Mouse (Mus musculus) hindbrain, embryonic 15.5 days (tissue): Measurements from ENCODE around the gene Pstpip1. TPM values are rescaled to one million over a fixed set of nuclear protein-coding genes. Genes with fewer than 3 reads are reported as not detected.

ENCODE experiments used
- ATAC-seq: fragments of 200-750 bp; cut with Nextera tagmentation; 2 replicates; pipeline ENCODE4 v1.8.0; 2017; ENCODE audit warnings: low read depth, moderate number of reproducible peaks, moderate TSS enrichment; ENCODE audit not compliant: low FRiP score
- H3K27ac ChIP-seq: fragments of 300-500 bp; sonication (generic); replicated peaks from 2 replicates; pipeline ENCODE4 v1.5.1; 2015; ENCODE audit warnings: mild to moderate bottlenecking, inconsistent platforms
- H3K27me3 ChIP-seq: fragments of 300-500 bp; sonication (generic); 2 replicates; pipeline ENCODE4 v1.6.1; 2015; ENCODE audit warnings: control low read depth, inconsistent platforms
- H3K36me3 ChIP-seq: fragments of 300-500 bp; sonication (generic); 2 replicates; pipeline ENCODE4 v1.6.1; 2015; ENCODE audit warnings: control low read depth, inconsistent platforms
- H3K4me1 ChIP-seq: fragments of 300-500 bp; sonication (generic); replicated peaks from 2 replicates; pipeline ENCODE4 v1.6.1; 2015; ENCODE audit warnings: control low read depth, inconsistent platforms
- H3K4me2 ChIP-seq: fragments of 300-500 bp; sonication (generic); 2 replicates; pipeline ENCODE4 v1.6.1; 2015; ENCODE audit warnings: moderate library complexity, mild to moderate bottlenecking, inconsistent platforms
- H3K4me3 ChIP-seq: fragments of 300-500 bp; sonication (generic); 2 replicates; pipeline ENCODE4 v1.5.1; 2015; ENCODE audit warnings: mild to moderate bottlenecking, inconsistent platforms
- H3K9ac ChIP-seq: fragments of 300-500 bp; sonication (generic); 2 replicates; pipeline ENCODE4 v1.6.1; 2015; ENCODE audit warnings: inconsistent platforms
- H3K9me3 ChIP-seq: fragments of 300-500 bp; sonication (generic); 2 replicates; pipeline ENCODE4 v1.6.1; 2016; ENCODE audit warnings: control low read depth, inconsistent platforms
- WGBS: fragments of 180-500 bp; shearing (Covaris S2); methylation state at CpG from one replicate; pipeline ENCODE4 v1.1.7; 2015; 5-methylcytosine and 5-hydroxymethylcytosine counted together
- polyA plus RNA-seq: library from polyadenylated mRNA; unstranded; fragments of >200 nt; fragmentation: Nextera tagmentation; extraction: Ambion mirVana; gene quantifications from 2 replicates; pipeline ENCODE4 v1.2.1, GENCODE M21; 2015

The Pstpip1 gene
- polyA plus RNA-seq: 0.87 and 1.2 TPM in 2 replicates

GRCm38 (mm10) chr9:56089778-56090520 is at the start of gene Pstpip1:
Gene Pstpip1 (plus strand): TSS chr9:56089962.
- H3K4me1 ChIP-seq: peaks cover 7% of the 10 kb centered on the region; the same call in 1 of the 2 replicates
- H3K9me3 ChIP-seq: no peaks in the 10 kb centered on the region
- H3K36me3 ChIP-seq: no peaks in the 10 kb centered on the region
- peak within 1 kb of the TSS; percentile 35 for H3K4me2 ChIP-seq
- peak within 1 kb of the TSS; percentile 61; the same call in 1 of the 2 replicates for H3K27ac ChIP-seq
- no peak within 1 kb of the TSS for H3K9ac ChIP-seq
- no peak within 1 kb of the TSS for H3K4me3 ChIP-seq
- ATAC-seq: peak; percentile 79
- no peaks in the 10 kb centered on the region for H3K27me3 ChIP-seq
- WGBS: 26% methylated on average over 22 of the region's 22 CpGs

DNA sequence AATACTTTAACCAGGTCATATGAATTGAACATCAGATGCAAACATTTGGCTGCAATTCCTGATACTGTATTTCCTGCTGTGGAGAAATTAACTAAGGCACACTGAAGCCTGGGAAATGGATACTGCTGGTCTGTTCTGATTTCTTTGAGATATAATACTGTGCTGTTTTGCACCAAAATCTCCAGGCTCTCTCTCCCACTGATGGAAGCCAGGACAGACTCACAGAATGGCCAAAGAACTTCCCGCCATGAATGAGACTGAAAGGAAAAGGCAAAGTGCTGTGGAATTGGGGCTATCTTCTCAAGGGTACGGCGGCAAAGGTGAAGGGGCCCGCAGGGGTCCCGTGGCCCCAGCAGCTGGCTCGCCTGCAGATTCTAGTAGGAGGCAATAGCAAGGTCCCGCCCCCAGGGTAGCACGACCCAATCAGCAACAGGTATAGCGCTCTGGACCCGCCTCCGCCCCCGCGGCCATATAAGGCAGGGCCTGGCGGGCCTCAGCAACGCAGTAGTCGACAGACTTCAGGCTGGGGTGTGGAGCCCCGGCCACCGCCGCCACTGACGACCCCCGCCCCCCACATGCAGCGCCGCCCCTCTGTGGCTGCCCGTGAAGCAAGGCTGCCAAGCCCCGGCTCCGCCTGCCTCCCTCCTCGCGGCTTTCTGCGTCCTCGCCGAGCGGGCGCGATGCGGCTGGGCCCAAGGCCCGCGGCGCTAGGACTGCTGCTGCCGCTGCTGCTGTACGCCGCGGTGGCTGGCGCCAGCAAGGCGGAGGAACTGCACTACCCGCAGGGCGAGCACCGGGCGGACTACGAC is 48.2 kb upstream of the Pstpip1 start, which contains the start of gene Rcn2:
TSS of gene Rcn2 (plus strand) at position 474 of the 809 bp plus-strand sequence.
- no peaks in the 10 kb centered on the region for H3K9me3 ChIP-seq
- H3K4me1 ChIP-seq: peaks cover 21% of the 10 kb centered on the region
- peaks cover 8% of the 10 kb centered on the region for H3K36me3 ChIP-seq
- peak within 1 kb of the TSS; percentile 86 for H3K4me3 ChIP-seq
- H3K27me3 ChIP-seq: no peaks in the 10 kb centered on the region
- peak within 1 kb of the TSS; percentile 95 for H3K9ac ChIP-seq
- peak; percentile 100 for ATAC-seq
- WGBS: 0% methylated on average over 36 of the region's 49 CpGs
- peak within 1 kb of the TSS; percentile 66 for H3K4me2 ChIP-seq
- H3K27ac ChIP-seq: peak within 1 kb of the TSS; percentile 95

DNA sequence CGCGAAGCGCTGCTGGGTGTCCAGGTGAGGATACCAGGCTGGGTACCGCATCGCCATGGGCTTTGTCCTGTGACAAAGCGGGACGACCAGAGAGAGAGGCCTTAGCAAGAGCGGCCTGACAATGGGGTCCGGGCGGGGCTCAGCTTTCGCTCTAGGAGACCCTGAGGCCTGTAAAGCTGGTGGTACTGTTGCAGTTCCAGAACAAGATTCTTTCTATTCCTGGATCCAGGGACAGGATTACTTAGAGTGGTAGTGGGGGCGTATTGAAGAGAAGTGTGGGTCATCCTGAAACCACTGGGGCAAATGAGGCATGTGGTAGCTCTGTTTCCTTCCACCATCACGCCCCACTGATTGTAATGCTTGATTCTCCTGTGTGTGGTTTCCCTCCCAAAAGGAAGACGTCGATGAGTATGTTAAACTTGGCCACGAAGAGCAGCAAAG is 47.6 kb upstream of the Pstpip1 start:
- WGBS: under 1% methylated on average over 16 of the region's 16 CpGs

GRCm38 (mm10) chr9:56053796-56054195 is 36.0 kb upstream of the Pstpip1 start:
- Histone ChIP-seq H3K4me1 (0 out of 2 replicates have a peak, but pooled peaks cover 3% of the 10 kb centered on the region), H3K27me3 (no peaks in the 10 kb centered on the region), H3K4me2 (no peak overlapping the region), H3K9ac (no peak overlapping the region), H3K4me3 (no peak overlapping the region), H3K36me3 (peaks cover 50% of the 10 kb centered on the region), H3K9me3 (no peaks in the 10 kb centered on the region), H3K27ac (no peak overlapping the region)
- ATAC-seq: no peak
- WGBS: 76% methylated on average over 3 of the region's 3 CpGs

More for the DNA sequence above, 47.6 kb upstream of the Pstpip1 start:
- H3K36me3 ChIP-seq: peaks cover 8% of the 10 kb centered on the region
- H3K27ac ChIP-seq: peak overlapping the region; percentile 95
- no peaks in the 10 kb centered on the region for H3K9me3 ChIP-seq
- H3K4me2 ChIP-seq: peak overlapping the region; percentile 66
- no peaks in the 10 kb centered on the region for H3K27me3 ChIP-seq
- ATAC-seq: no peak; the same call in 1 of the 2 replicates
- peak overlapping the region; percentile 95 for H3K9ac ChIP-seq
- peak overlapping the region; percentile 86 for H3K4me3 ChIP-seq
- H3K4me1 ChIP-seq: peaks cover 21% of the 10 kb centered on the region

DNA sequence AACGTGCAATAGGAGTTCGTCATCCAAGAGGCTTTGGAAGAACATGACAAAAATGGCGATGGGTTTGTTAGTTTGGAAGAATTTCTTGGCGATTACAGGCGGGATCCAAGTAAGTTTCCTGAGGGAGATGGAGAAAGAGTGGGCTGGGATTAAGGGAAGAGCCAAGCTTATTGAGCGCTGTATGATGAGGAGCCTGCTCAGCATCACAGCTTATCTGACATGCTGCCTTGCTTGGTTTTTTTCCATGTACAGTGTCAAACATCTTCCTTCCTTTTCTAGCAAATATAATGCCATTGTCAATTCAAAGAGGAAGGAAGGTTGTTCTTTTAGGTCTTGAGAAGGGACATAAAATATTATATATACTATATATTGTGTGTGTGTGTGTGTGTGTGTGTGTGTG is 33.6 kb upstream of the Pstpip1 start:
- H3K27me3 ChIP-seq: no peaks in the 10 kb centered on the region
- H3K9me3 ChIP-seq: no peaks in the 10 kb centered on the region
- H3K4me1 ChIP-seq: no peaks in the 10 kb centered on the region
- peaks cover 68% of the 10 kb centered on the region for H3K36me3 ChIP-seq
- H3K27ac ChIP-seq: no peak overlapping the region
- H3K9ac ChIP-seq: no peak overlapping the region
- 97% methylated on average over 6 of the region's 6 CpGs for WGBS
- no peak overlapping the region for H3K4me2 ChIP-seq
- no peak for ATAC-seq
- H3K4me3 ChIP-seq: no peak overlapping the region

DNA sequence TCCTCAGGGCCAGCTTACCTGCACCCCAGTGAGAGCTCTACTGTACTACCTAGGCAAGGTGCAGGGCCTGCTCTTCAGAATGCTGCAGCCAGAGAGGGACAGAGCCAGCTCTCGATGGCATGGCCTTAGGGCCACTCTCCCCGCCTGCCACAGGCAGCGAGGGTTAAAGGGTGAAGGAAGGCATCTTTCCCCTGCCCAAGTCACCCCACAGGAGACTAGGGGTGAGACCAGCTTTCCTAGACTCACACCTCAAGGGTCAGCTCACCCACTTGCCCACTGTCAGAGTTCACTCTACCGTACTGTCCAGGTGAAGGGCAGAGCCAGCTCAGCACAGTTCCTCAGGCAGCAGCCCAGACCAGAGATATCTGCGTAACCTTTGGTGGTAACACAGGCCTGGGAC is 27.4 kb upstream of the Pstpip1 start:
- H3K4me2 ChIP-seq: no peak overlapping the region
- no peak overlapping the region for H3K27ac ChIP-seq
- no peaks in the 10 kb centered on the region for H3K27me3 ChIP-seq
- no peak overlapping the region for H3K4me3 ChIP-seq
- 95% methylated on average over 5 of the region's 5 CpGs for WGBS
- ATAC-seq: 0 out of 2 replicates have a peak, but pooled peaks have one; percentile 27
- H3K9me3 ChIP-seq: no peaks in the 10 kb centered on the region
- H3K9ac ChIP-seq: no peak overlapping the region
- H3K4me1 ChIP-seq: no peaks in the 10 kb centered on the region
- H3K36me3 ChIP-seq: peaks cover 56% of the 10 kb centered on the region

- H3K4me2 ChIP-seq: no peak overlapping the region
- no peak overlapping the region for H3K9ac ChIP-seq
- H3K36me3 ChIP-seq: peaks cover 44% of the 10 kb centered on the region
- no peaks in the 10 kb centered on the region for H3K4me1 ChIP-seq
- 75% methylated on average over 3 of the region's 3 CpGs for WGBS
- no peaks in the 10 kb centered on the region for H3K9me3 ChIP-seq
- no peaks in the 10 kb centered on the region for H3K27me3 ChIP-seq
- H3K27ac ChIP-seq: no peak overlapping the region
- H3K4me3 ChIP-seq: no peak overlapping the region
- no peak for ATAC-seq
Observed at GRCm38 (mm10) chr9:56065011-56065410, 24.8 kb upstream of the Pstpip1 start.

- H3K9me3 ChIP-seq: no peaks in the 10 kb centered on the region
- no peaks in the 10 kb centered on the region for H3K27me3 ChIP-seq
- H3K4me2 ChIP-seq: no peak overlapping the region
- 91% methylated on average over 4 of the region's 4 CpGs for WGBS
- H3K36me3 ChIP-seq: peaks cover 29% of the 10 kb centered on the region
- H3K27ac ChIP-seq: no peak overlapping the region
- H3K4me1 ChIP-seq: no peaks in the 10 kb centered on the region
- ATAC-seq: no peak
- H3K4me3 ChIP-seq: no peak overlapping the region
- H3K9ac ChIP-seq: no peak overlapping the region
Observed at GRCm38 (mm10) chr9:56067964-56068363, 21.8 kb upstream of the Pstpip1 start.

DNA sequence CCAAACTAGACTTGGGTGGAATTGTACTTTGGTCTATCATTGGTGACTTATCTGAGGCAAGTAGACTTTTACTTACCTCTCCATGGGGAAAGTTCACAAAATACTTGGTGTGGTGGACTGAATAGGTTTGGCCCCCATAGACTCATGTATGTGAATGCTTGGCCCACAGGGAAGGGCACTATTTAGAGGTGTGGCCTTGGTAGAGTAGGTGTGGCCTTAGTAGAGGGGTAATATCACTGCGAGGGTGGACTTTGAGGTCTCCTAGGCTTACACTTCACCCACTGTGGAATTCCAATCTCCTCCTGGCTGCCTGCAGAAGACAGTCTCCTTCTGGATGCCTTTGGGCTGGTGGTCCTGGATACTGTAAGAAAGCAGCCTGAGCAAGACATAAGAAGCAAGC is 21.1 kb upstream of the Pstpip1 start:
- H3K36me3 ChIP-seq: peaks cover 22% of the 10 kb centered on the region
- ATAC-seq: no peak
- 81% methylated on average over 1 of the region's 1 CpGs for WGBS

GRCm38 (mm10) chr9:56072861-56073260 is 16.9 kb upstream of the Pstpip1 start:
- no peaks in the 10 kb centered on the region for H3K27me3 ChIP-seq
- H3K4me2 ChIP-seq: no peak overlapping the region
- no peak overlapping the region for H3K9ac ChIP-seq
- peaks cover 16% of the 10 kb centered on the region for H3K36me3 ChIP-seq
- ATAC-seq: no peak
- H3K27ac ChIP-seq: no peak overlapping the region
- 90% methylated on average over 2 of the region's 2 CpGs for WGBS
- no peak overlapping the region for H3K4me3 ChIP-seq
- H3K9me3 ChIP-seq: no peaks in the 10 kb centered on the region
- H3K4me1 ChIP-seq: peaks cover 17% of the 10 kb centered on the region

More for the DNA sequence above, 21.1 kb upstream of the Pstpip1 start:
- Histone ChIP-seq H3K9me3 (no peaks in the 10 kb centered on the region), H3K4me3 (no peak overlapping the region), H3K9ac (no peak overlapping the region), H3K4me2 (no peak overlapping the region), H3K27ac (no peak overlapping the region), H3K4me1 (no peaks in the 10 kb centered on the region), H3K27me3 (no peaks in the 10 kb centered on the region)

GRCm38 (mm10) chr9:56074863-56075262 is 14.9 kb upstream of the Pstpip1 start:
- Histone ChIP-seq H3K36me3 (peaks cover 12% of the 10 kb centered on the region; the same call in 1 of the 2 replicates), H3K9ac (no peak overlapping the region), H3K9me3 (no peaks in the 10 kb centered on the region), H3K4me1 (peaks cover 17% of the 10 kb centered on the region), H3K27ac (0 out of 2 replicates have a peak overlapping the region, but pooled peaks have one; percentile 21), H3K4me3 (no peak overlapping the region), H3K27me3 (no peaks in the 10 kb centered on the region), H3K4me2 (no peak overlapping the region)
- WGBS: 75% methylated on average over 12 of the region's 12 CpGs
- ATAC-seq: no peak

DNA sequence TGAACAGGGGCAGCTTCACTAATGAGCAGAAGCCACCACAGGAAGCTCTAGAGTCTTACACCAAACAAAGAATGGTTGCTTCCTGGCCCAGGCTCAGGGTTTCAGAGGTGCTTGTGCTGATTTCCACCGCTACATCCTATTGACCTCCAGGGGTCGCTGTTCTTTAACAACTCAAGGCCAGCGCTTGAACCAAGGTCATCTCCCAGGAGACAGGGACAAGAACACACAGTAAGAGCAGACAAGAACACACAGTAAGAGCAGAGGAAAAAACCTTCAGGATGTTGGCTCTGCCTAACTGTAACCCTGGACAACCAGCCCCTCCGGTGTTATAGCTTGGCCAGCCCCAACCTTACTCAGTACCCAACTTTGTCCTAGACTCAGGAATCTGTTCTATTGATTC is 14.5 kb upstream of the Pstpip1 start:
- Histone ChIP-seq H3K27me3 (no peaks in the 10 kb centered on the region), H3K9ac (no peak overlapping the region), H3K4me1 (peaks cover 17% of the 10 kb centered on the region), H3K36me3 (peaks cover 12% of the 10 kb centered on the region; the same call in 1 of the 2 replicates), H3K4me3 (no peak overlapping the region), H3K4me2 (no peak overlapping the region), H3K27ac (peak overlapping the region; percentile 58), H3K9me3 (no peaks in the 10 kb centered on the region)
- ATAC-seq: peak; percentile 90
- WGBS: 3% methylated on average over 4 of the region's 4 CpGs
